Mouse (Mus musculus) MEL (cell line): ENCODE results near the gene Sde2. TPM values are rescaled to one million over a fixed set of nuclear protein-coding genes. Genes with fewer than 3 reads are reported as not detected.

Experiments used
- DNase-seq: peaks from one replicate; pipeline ENCODE4 v3.0.0; 2011; ENCODE audit warnings: low read depth, low spot score
- H3K27ac ChIP-seq: 2 replicates; pipeline ENCODE4 v1.5.1; 2012; ENCODE audit warnings: low read depth, mild to moderate bottlenecking, control low read depth, low read length, moderate library complexity; ENCODE audit not compliant: control insufficient read depth
- H3K27me3 ChIP-seq, 2 experiments: fragments of 150-350 bp in 1 of 2; sonication (generic) in 1 of 2; 2 replicates each; pipeline ENCODE4 v1.6.1; 2012; ENCODE audit warnings: low read length in 2 of 2, mild to moderate bottlenecking in 2 of 2, improper control_type of control experiment in 1 of 2, moderate library complexity in 1 of 2; ENCODE audit not compliant: insufficient read depth in 2 of 2, control insufficient read depth in 1 of 2
- H3K36me3 ChIP-seq, 2 experiments: 2 replicates each; pipeline ENCODE4 v1.6.1; 2012 to 2014; ENCODE audit warnings: low read length in 2 of 2, improper control_type of control experiment in 1 of 2, inconsistent platforms in 1 of 2, mild to moderate bottlenecking in 1 of 2; ENCODE audit not compliant: insufficient read depth in 2 of 2, control insufficient read depth in 1 of 2
- H3K4me1 ChIP-seq, 2 experiments: fragments of 150-350 bp in 1 of 2; sonication (generic) in 1 of 2; 2 replicates each; pipeline ENCODE4 v1.6.1; 2012; ENCODE audit warnings: low read length in 2 of 2, improper control_type of control experiment in 1 of 2, mild to moderate bottlenecking in 1 of 2; ENCODE audit not compliant: insufficient read depth in 2 of 2, control insufficient read depth in 1 of 2
- H3K4me3 ChIP-seq, 2 experiments: fragments of 150-350 bp in 1 of 2; sonication (generic) in 1 of 2; 2 replicates each; pipeline ENCODE4 v1.5.1; 2012; ENCODE audit warnings: low read depth in 2 of 2, low read length in 2 of 2, mild to moderate bottlenecking in 2 of 2, moderate library complexity in 2 of 2, control low read depth in 1 of 2, improper control_type of control experiment in 1 of 2; ENCODE audit not compliant: control insufficient read depth in 1 of 2, insufficient read depth in 1 of 2
- H3K79me2 ChIP-seq: 2 replicates; pipeline ENCODE4 v1.6.1; 2012; ENCODE audit warnings: mild to moderate bottlenecking, low read length, moderate library complexity; ENCODE audit not compliant: control insufficient read depth, poor library complexity, insufficient read depth
- H3K9ac ChIP-seq: 2 replicates; pipeline ENCODE4 v1.6.1; 2012; ENCODE audit warnings: low read depth, mild to moderate bottlenecking, control low read depth, low read length, moderate library complexity; ENCODE audit not compliant: control insufficient read depth, poor library complexity, severe bottlenecking
- H3K9me3 ChIP-seq: fragments of 150-350 bp; sonication (generic); replicated peaks from 2 replicates; pipeline ENCODE4 v1.6.1; 2012; ENCODE audit warnings: mild to moderate bottlenecking, low read length, improper control_type of control experiment, moderate library complexity; ENCODE audit not compliant: insufficient read depth
- ETS1 ChIP-seq: IDR thresholded peaks from 2 replicates; pipeline ENCODE4 v1.6.1; 2012; ENCODE audit warnings: low read depth, mild to moderate bottlenecking, inconsistent platforms, low read length, improper control_type of control experiment, moderate library complexity
- GABPA ChIP-seq: IDR thresholded peaks from 2 replicates; pipeline ENCODE4 v1.6.1; 2012; ENCODE audit warnings: low read depth, mild to moderate bottlenecking, inconsistent platforms, low read length, improper control_type of control experiment, moderate library complexity
- JUND ChIP-seq: IDR thresholded peaks from 2 replicates; pipeline ENCODE4 v1.6.1; 2011; ENCODE audit warnings: low read depth, mild to moderate bottlenecking, improper control_type of control experiment, low read length
- MAZ ChIP-seq: IDR thresholded peaks from 2 replicates; pipeline ENCODE4 v1.6.1; 2012; ENCODE audit warnings: low read depth, mild to moderate bottlenecking, inconsistent platforms, low read length, improper control_type of control experiment
- MEF2A ChIP-seq: IDR thresholded peaks from 2 replicates; pipeline ENCODE4 v1.6.1; 2014; ENCODE audit warnings: low read depth, mild to moderate bottlenecking, inconsistent platforms, low read length, improper control_type of control experiment; ENCODE audit not compliant: poor library complexity, insufficient replicate concordance, severe bottlenecking; ENCODE audit errors: extremely low read depth
- POLR2AphosphoS2 ChIP-seq: IDR thresholded peaks from 2 replicates; pipeline ENCODE4 v1.6.1; 2011; ENCODE audit warnings: low read length, improper control_type of control experiment
- USF1 ChIP-seq: IDR thresholded peaks from 2 replicates; pipeline ENCODE4 v1.6.1; 2014; ENCODE audit warnings: low read depth, mild to moderate bottlenecking, inconsistent platforms, low read length, improper control_type of control experiment, moderate library complexity
- ZKSCAN1 ChIP-seq: IDR thresholded peaks from 2 replicates; pipeline ENCODE4 v1.6.1; 2012; ENCODE audit warnings: low read depth, mild to moderate bottlenecking, inconsistent platforms, low read length, improper control_type of control experiment, moderate library complexity
- polyA plus RNA-seq, 2 experiments: library from polyadenylated mRNA; stranded (reverse) in 1 of 2; unstranded in 1 of 2; fragments of >175 nt in 1 of 2; fragments of >200 nt in 1 of 2; gene quantifications; 2 replicates each; pipeline versions ENCODE4 v1.2.1 to v1.2.4; 2012; ENCODE audit warnings: low replicate concordance in 2 of 2, low read depth in 1 of 2; ENCODE audit not compliant: insufficient read length in 2 of 2, insufficient read depth in 1 of 2, missing spikeins in 1 of 2
- total RNA-seq: library from RNA; depleted of rRNA; stranded (reverse); fragments of 300-350 nt; gene quantifications from 2 replicates; pipeline ENCODE4 v1.2.3, GENCODE M21; 2012

Gene Sde2
- total and polyA plus RNA-seq, 3 experiments = 35.5 to 48.0 TPM; not detected in 1

- H3K27ac ChIP-seq = no peak overlapping the region
Observed at GRCm38 (mm10) chr1:180815371-180816024, 35.4 kb upstream of the Sde2 start.

DNA sequence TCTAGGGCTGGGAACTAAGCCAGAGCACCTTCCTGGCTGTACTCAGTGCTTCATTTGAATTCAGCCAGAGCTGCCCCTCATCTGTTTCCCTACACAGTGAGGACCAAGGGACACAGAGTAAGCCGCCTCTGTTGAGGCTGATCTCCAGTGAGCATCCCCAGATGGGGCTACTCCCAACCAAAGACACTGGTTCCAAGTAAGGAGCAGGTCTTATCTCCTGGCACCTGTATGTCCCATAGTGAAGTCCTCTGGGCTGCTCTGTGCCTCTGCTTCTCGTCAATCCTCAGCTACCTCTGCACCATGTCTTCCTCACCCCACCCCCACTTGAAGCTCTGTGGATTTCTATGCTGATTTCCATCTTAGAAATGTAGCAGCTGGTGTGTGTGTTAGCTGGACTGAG lies 32.9 kb upstream of the Sde2 start:
- Histone ChIP-seq H3K4me1 (peaks cover 5 to 16% of the 10 kb centered on the region in 2 experiments), H3K4me3 (no peak overlapping the region), H3K9me3 (no peaks in the 10 kb centered on the region), H3K79me2 (peaks cover 6% of the 10 kb centered on the region), H3K27ac (no peak overlapping the region), H3K36me3 (peaks cover 0 to 12% of the 10 kb centered on the region in 2 experiments; a peak in 2 of 4 replicates), H3K27me3 (no peaks in the 10 kb centered on the region), H3K9ac (no peak overlapping the region)
- no peak for TF ChIP-seq MEF2A
- no peak for TF ChIP-seq JUND
- DNase-seq = no peak

More at GRCm38 (mm10) chr1:180815371-180816024, 35.4 kb upstream of the Sde2 start:
- Histone ChIP-seq H3K9ac (no peak overlapping the region), H3K9me3 (no peaks in the 10 kb centered on the region), H3K27me3 (no peaks in the 10 kb centered on the region), H3K4me3 (no peak overlapping the region), H3K4me1 (peaks cover 3 to 6% of the 10 kb centered on the region in 2 experiments; a peak in 2 of 4 replicates), H3K36me3 (peaks cover 0 to 16% of the 10 kb centered on the region in 2 experiments; a peak in 3 of 4 replicates), H3K79me2 (peaks cover 26% of the 10 kb centered on the region)
- TF ChIP-seq ETS1 = no peak
- TF ChIP-seq ZKSCAN1 = no peak
- TF ChIP-seq GABPA = no peak
- TF ChIP-seq POLR2AphosphoS2 = no peak
- TF ChIP-seq MAZ = no peak
- DNase-seq = no peak

DNA sequence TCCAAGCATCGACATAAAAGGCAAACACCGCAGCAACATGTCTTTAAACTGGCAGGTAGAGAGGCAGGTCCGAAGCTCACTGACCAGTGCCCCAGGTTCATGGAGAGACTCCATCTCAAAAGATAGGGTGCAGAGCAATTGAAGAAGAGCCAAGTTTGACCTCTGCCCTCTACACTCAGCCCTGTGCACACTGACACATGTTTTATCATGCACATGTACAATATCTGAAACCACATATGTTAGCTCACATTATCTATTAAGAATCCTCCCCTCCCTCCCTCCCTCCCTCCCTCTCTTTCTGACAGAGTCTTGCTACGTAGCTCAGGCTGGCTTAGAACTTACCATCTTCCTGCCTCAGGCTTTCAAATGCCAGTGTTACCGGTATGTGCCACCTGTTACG lies 29.8 kb upstream of the Sde2 start:
- H3K79me2 ChIP-seq = no peaks in the 10 kb centered on the region
- TF ChIP-seq USF1 (no peak), ETS1 (0 out of 2 replicates have a peak, but pooled peaks have one; percentile 27)
- no peak for DNase-seq
- H3K9ac ChIP-seq = no peak overlapping the region
- no peaks in the 10 kb centered on the region for H3K9me3 ChIP-seq
- H3K36me3 ChIP-seq = peaks cover 0 to 3% of the 10 kb centered on the region in 2 experiments; a peak in 2 of 4 replicates
- no peak overlapping the region for H3K27ac ChIP-seq
- H3K27me3 ChIP-seq = no peaks in the 10 kb centered on the region
- H3K4me1 ChIP-seq = peaks cover 2 to 13% of the 10 kb centered on the region in 2 experiments; a peak in 3 of 4 replicates
- no peak overlapping the region for H3K4me3 ChIP-seq
